Mouse (Mus musculus): ENCODE data around the gene Zfp628. TPM values are rescaled to one million over a fixed set of nuclear protein-coding genes. Genes with fewer than 3 reads are reported as not detected.
"Not testable (repeated sequence)": the region's sequence is repeated elsewhere in the genome, so short reads cannot be mapped to it uniquely, and the experiment has no call there.

Gene Zfp628
- 6.0 and 7.2 TPM in 2 replicates for total RNA-seq (2017)

DNA sequence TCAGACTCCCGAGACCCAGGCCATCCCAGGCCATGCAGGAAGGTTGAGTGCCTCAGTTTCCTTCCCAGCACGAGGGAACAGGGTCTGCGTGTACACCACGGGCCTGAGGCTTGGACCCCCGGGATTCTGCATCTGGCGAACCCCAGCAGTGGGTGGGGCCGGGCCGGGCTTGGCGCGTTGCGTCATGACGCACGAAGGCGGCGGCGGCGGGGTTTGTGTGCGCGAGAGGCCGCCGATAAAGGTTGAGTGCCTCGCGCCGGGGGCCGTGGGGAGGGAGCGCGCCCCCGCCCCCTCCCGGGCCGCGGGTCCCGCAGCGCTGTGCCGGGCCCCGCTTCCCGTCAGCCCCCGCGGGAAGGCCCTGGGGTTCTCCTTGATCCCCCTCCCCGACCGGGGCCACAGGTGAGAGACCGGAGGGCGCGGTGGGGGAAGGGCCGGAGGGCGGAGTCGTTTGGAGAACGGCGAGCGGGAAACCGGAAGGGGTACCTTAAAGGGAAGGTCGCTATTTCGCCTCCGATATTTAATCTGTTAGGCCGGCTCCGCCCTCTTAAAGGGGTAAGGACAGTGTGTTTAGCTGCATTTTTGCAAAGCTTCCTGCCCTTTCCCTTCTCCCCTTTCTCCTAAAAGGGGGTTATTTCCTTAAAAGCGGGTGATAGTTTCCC is at the start of gene Zfp628:
Zfp628 (plus strand) TSS at position 211 of the 659 bp plus-strand sequence.
- peak; percentile 87 for ATAC-seq (ENCODE audit: extremely low read depth, insufficient number of reproducible peaks, low FRiP score, poor library complexity, severe bottlenecking)

DNA sequence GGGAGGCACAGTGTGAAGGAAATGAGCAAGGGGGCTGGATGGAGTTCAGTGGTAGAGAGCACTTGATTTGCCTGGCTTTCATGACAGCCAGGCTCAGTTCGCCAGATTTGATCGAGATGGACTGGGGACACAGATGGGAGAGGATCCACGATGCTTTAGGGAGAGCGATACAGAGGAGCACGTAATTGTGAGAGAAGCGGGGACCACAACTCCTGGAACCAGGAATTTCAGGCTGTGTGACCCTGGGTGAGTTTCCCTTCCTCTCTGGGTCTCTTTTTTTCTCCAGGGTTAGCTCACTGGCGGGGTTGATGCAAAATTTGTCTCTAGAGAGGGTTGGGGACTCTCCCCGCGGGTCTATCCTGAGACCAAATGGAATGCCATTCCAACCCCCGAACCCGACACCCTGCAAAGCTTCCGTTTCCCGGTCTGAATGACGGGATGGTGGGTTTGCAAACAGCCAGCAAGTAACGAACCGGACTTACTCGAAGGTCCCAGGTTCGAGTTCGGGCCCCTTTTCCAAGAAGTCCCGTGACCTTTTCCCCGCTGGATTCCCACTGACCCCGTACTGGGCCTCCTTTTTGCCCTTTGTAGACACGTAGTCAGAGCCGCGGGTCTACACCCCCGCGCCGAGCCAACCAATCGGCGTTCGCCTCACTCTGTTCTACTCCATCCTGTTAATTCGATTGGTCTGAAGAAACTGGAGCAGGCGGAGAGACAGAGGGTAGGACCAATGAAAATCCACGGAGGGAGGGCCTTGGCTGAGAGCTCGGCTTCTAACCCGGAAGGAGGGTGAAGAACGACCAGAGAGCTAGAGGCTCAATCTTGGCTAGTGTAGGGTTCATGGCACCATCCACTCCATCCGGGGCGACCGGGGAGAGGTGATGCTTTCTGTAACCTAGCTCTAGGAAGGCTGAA is 49.2 kb upstream of the Zfp628 start:
- peak; percentile 99 for ATAC-seq (ENCODE audit: extremely low read depth, insufficient number of reproducible peaks, low FRiP score, poor library complexity, severe bottlenecking)

- no peak for ATAC-seq (ENCODE audit: extremely low read depth, insufficient number of reproducible peaks, low FRiP score, poor library complexity, severe bottlenecking)
Measured at GRCm38 (mm10) chr7:4866631-4867180, 48.3 kb upstream of the Zfp628 start.

DNA sequence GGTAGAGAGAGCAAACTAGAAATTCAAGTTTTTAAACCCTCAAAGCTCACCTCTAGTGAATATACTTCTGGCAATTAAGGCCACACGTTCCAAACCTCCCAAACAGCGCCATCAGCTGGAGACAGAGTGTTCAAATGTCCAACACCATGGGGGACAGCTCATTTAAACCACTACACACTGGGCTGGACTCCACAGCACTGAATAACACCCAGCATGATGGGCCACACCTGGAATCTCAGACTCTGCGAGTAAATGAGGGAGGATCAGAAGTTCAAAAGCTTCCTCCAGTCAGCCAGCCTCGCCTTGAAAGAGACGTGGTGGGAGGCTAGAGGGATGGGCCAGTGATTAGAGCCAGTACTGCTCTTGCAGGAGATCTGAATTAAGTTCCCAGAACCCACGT is 44.9 kb upstream of the Zfp628 start, which contains the start of gene Isoc2b:
Isoc2b (minus strand) TSS at position 126 of the 400 bp plus-strand sequence.
- ATAC-seq (ENCODE audit: extremely low read depth, insufficient number of reproducible peaks, low FRiP score, poor library complexity, severe bottlenecking), result no peak

- ATAC-seq (ENCODE audit: extremely low read depth, insufficient number of reproducible peaks, low FRiP score, poor library complexity, severe bottlenecking), result peak; percentile 99
Measured at GRCm38 (mm10) chr7:4876753-4877221, 38.2 kb upstream of the Zfp628 start, which contains the start of gene Isoc2a. Gene Isoc2a (plus strand): TSS chr7:4877153.

DNA sequence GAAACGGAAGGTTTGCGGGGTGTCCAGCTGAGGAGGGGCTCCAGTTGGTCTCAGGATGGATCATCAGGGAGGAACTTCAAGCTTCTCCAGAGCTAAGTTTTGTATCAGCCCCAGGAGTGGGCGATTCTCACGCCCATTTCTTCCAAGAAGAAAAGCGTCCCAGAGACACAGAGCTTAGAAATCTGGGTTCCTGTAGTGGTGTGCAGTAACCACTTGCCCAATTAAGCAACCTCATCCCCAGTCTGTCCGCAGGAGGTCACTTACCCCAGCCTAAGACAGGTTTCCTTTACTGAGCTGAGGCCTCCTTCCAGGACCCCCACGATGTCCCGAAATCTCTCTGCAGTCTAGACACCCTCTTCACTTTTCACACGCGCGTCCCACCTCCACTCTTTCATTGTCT is 37.8 kb upstream of the Zfp628 start:
- ATAC-seq (ENCODE audit: extremely low read depth, insufficient number of reproducible peaks, low FRiP score, poor library complexity, severe bottlenecking), result 0 out of 2 replicates have a peak, but pooled peaks have one; percentile 2

GRCm38 (mm10) chr7:4878186-4878585 is 36.8 kb upstream of the Zfp628 start:
- no peak for ATAC-seq (ENCODE audit: extremely low read depth, insufficient number of reproducible peaks, low FRiP score, poor library complexity, severe bottlenecking)

GRCm38 (mm10) chr7:4879036-4879435 is 36.0 kb upstream of the Zfp628 start:
- ATAC-seq (ENCODE audit: extremely low read depth, insufficient number of reproducible peaks, low FRiP score, poor library complexity, severe bottlenecking), result not testable (repeated sequence)

DNA sequence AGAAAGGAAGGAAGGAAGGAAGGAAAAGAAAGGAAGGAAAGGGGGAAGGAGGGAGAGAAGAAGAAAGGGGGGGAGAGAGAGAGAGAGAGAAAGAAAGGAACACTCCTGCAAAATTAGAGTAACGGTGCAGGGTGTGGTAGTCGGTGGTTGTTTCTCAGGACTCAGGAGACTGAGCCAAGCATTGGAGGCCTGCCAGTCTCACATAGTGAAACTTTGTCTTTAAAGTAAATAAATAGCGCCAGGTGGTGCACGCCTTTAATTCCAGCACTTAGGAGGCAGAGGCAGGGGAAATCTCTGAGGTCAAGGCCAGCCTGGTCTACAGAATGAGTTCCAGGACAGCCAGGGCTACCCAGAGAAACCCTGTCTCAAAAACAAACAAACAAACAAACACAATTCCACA is 28.3 kb upstream of the Zfp628 start:
- no peak for ATAC-seq (ENCODE audit: extremely low read depth, insufficient number of reproducible peaks, low FRiP score, poor library complexity, severe bottlenecking)

DNA sequence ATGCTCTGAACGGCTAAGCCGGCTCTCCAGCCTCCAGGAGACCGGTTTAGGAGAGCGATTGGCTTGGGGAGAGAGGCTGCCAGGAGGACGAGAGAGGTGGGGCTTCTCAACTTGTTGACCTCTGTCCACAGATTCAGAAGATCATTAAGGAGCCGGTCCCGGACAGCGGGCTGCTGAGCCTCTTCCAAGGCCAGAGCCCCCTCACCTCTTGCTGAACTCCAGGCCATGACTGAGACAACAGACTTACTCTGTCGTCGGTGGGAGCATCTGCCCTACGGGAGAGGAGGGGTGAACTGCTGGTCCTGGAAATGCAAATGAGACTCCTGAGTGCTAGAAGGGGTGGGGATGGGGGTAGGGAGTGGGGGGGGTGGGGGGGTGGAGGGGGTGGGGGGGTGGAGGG is 19.8 kb upstream of the Zfp628 start:
- no peak for ATAC-seq (ENCODE audit: extremely low read depth, insufficient number of reproducible peaks, low FRiP score, poor library complexity, severe bottlenecking)

DNA sequence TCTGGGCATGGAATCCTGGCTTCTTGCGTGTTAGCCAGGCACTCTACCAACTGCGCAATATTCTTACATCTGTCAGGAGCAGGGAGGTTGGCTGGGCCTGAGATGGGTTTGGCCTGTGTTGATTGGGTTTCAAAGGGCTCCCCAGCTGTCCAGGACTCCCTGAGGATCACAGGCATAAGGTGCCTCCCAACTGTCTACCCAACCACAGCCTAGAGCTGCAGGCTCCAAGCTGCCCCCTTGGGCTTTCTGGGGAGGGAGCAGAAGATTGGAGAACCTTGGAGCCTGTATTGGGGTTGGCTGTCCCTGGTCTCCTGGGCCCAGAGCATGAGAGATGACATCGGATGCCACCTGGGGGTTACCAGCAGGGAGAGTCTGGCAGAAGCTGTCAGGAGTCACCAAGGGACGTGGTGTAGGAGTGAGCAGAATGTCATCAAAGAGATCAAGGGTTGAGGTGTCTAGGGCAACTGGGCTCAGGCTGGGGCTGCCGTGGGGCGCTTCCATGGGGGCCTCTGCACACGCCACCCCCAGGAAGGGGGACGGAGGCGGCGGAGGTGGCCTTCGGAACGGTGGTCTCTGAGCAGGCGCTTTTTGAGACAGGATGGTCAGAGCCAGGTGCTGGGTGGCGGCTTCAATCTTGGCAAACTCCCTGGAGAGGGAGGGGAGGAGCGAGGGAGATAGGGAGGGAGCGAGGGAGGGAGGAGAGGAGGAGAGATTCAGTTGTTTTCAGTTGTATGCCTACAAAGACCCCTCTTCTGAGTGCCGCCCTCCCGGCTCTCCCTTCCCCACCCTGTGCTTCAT is 16.0 kb upstream of the Zfp628 start:
- no peak for ATAC-seq (ENCODE audit: extremely low read depth, insufficient number of reproducible peaks, low FRiP score, poor library complexity, severe bottlenecking)

GRCm38 (mm10) chr7:4899649-4900522 is 15.1 kb upstream of the Zfp628 start:
- no peak for ATAC-seq (ENCODE audit: extremely low read depth, insufficient number of reproducible peaks, low FRiP score, poor library complexity, severe bottlenecking)

- ATAC-seq (ENCODE audit: extremely low read depth, insufficient number of reproducible peaks, low FRiP score, poor library complexity, severe bottlenecking), result no peak
Measured at GRCm38 (mm10) chr7:4900523-4900851, 14.5 kb upstream of the Zfp628 start.

- peak; percentile 33; the same call in 1 of the 2 replicates for ATAC-seq (ENCODE audit: extremely low read depth, insufficient number of reproducible peaks, low FRiP score, poor library complexity, severe bottlenecking)
Measured at GRCm38 (mm10) chr7:4901171-4901570, 13.8 kb upstream of the Zfp628 start.

DNA sequence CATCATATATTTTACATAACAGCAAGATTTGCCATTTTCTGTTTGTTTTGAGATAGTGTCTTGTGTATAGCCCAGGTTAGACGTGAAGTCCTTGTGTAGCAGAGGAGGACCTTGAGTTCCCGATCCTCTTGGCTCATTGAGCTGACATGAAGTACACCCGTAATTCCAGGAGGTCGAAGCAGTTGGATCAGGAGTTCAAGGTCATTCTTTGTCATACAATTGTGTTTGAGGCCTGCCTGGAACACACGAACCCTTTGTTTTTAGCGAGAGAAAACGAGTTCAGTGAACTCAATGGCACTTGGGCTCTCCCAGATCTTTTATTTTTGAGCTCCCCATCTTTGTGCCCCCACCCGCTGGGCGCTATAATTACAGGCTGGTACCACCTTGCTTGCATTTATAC is 12.6 kb upstream of the Zfp628 start:
- no peak for ATAC-seq (ENCODE audit: extremely low read depth, insufficient number of reproducible peaks, low FRiP score, poor library complexity, severe bottlenecking)

DNA sequence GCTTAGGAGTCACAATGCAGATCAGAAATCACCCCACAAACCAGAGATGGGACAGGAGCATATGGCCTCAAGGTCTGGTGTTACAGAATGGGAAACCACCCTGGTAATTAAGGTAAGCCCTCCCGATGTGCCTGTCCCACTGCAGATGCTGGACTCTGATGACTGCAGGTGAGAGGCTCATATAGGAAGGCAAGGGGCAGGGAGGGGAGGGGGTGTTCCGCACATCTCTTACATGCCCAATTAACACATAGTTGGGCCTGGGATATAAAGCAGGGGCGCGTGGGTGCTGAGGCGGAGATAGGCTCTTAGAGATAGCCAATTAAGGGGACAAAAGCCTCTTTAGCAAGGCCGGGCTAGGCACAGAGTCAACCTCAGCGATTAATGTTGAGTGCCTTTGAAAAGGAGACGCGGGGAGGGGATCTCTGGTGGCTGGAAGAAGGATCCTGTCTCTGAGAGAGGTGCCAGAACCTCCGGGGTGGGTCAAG is 8.5 kb upstream of the Zfp628 start, which contains the start of gene Gm36210:
Gm36210 (minus strand) TSS at position 51 of the 485 bp plus-strand sequence.
- no peak for ATAC-seq (ENCODE audit: extremely low read depth, insufficient number of reproducible peaks, low FRiP score, poor library complexity, severe bottlenecking)

DNA sequence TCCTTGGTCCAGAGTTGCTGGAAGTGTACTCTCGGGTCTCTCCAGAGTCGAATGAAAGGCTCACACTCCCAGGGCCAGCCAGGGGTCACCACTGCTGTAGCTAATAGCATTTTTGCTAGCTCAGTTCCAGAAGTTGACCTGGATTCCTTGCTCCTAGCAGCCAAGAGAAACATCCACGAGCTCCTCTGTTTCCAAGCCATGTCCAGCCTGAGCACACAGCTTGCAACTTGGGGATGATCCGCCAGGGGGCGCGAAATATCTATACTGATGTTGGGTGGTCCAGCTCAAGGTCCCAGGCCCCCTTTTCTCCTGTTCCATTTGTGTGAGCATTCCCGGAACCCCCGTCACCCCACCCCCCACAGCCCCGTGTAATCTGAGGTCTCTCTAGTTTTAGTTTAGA is 3.5 kb upstream of the Zfp628 start:
- ATAC-seq (ENCODE audit: extremely low read depth, insufficient number of reproducible peaks, low FRiP score, poor library complexity, severe bottlenecking), result no peak

GRCm38 (mm10) chr7:4912248-4912647 is 2.8 kb upstream of the Zfp628 start:
- ATAC-seq (ENCODE audit: extremely low read depth, insufficient number of reproducible peaks, low FRiP score, poor library complexity, severe bottlenecking), result no peak
